Comparison of ENCODE assay signal across 7 mouse cellular contexts in genomic region chr14:21824938-21825337, GRCm38 (mm10). TPM values are rescaled to one million over a fixed set of nuclear protein-coding genes. Genes with fewer than 3 reads are reported as not detected.
DNase-seq lines count a peak whose midpoint lies in the region; ATAC-seq and TF ChIP-seq lines count a peak whose summit lies in the region.

Gene Vdac2, plus strand, starts transcription at chr14:21825238.

- WGBS in thymus, adult 2 months: 100% methylated on average over 2 of the region's 2 CpGs
- WGBS in limb, embryonic 14.5 days: 88% methylated on average over 2 of the region's 2 CpGs
- 89% methylated on average over 2 of the region's 2 CpGs for WGBS in stomach, embryonic 14.5 days

- no peak within 1 kb of the TSS for H3K9ac ChIP-seq in limb, embryonic 14.5 days (ENCODE audit: low read depth, low read length, severe bottlenecking)
- no peak within 1 kb of the TSS for H3K9ac ChIP-seq in stomach, embryonic 14.5 days (replicated peaks; ENCODE audit: low read depth, low read length)

- no peaks in the 10 kb centered on the region for H3K9me3 ChIP-seq in limb, embryonic 14.5 days (ENCODE audit: control insufficient read depth, low read length)
- H3K9me3 ChIP-seq in stomach, embryonic 14.5 days (ENCODE audit: control insufficient read depth, low read depth, low read length): no peaks in the 10 kb centered on the region

- no peaks in the 10 kb centered on the region for H3K27me3 ChIP-seq in thymus, adult 2 months (ENCODE audit: control insufficient read depth, insufficient read depth, low read length)
- no peaks in the 10 kb centered on the region for H3K27me3 ChIP-seq in limb, embryonic 14.5 days (ENCODE audit: control insufficient read depth, insufficient read depth, low read length)
- no peaks in the 10 kb centered on the region for H3K27me3 ChIP-seq in stomach, embryonic 14.5 days (ENCODE audit: control insufficient read depth, insufficient read depth, low read length)

- TF ChIP-seq CTCF in thymus, adult 2 months (IDR thresholded peaks at IDR 0.05; ENCODE audit: borderline replicate concordance, control insufficient read depth, extremely low read depth, insufficient read depth, low read length, poor library complexity): no peak

- TF ChIP-seq POLR2A in thymus, adult 2 months (IDR thresholded peaks at IDR 0.05; ENCODE audit: control insufficient read depth, extremely low read depth, insufficient read depth, low read length, poor library complexity): no peak
- no peak for TF ChIP-seq POLR2A in limb, embryonic 14.5 days (IDR thresholded peaks at IDR 0.05; ENCODE audit: borderline replicate concordance, extremely low read depth, insufficient read depth, insufficient read length)

- no peak for DNase-seq in thymus, adult 2 months
- no peak for DNase-seq in thymus, postnatal 36 days
- DNase-seq in heart, postnatal 36 days: no peak
- no peak for DNase-seq in limb, embryonic 14.5 days (ENCODE audit: low spot score)
- no peak for DNase-seq in cerebellum, postnatal 4 days (ENCODE audit: low spot score in 2 of 2)

- ATAC-seq in erythroid progenitor cell, adult 5-6 weeks (replicated peaks; ENCODE audit: low FRiP score, poor library complexity, severe bottlenecking): no peak
- no peak for ATAC-seq in limb, embryonic 14.5 days (ENCODE audit: low FRiP score, low read depth)
- ATAC-seq in stomach, embryonic 14.5 days (ENCODE audit: insufficient number of reproducible peaks, insufficient read depth, low FRiP score, low read depth): no peak

- no peak within 1 kb of the TSS for H3K27ac ChIP-seq in thymus, adult 2 months (ENCODE audit: control insufficient read depth, insufficient read depth, low read length)
- no peak within 1 kb of the TSS for H3K27ac ChIP-seq in limb, embryonic 14.5 days (replicated peaks; ENCODE audit: low read depth, low read length)
- no peak within 1 kb of the TSS for H3K27ac ChIP-seq in stomach, embryonic 14.5 days (ENCODE audit: low read length)

- 0 out of 2 replicates have a peak, but pooled peaks cover 3% of the 10 kb centered on the region for H3K4me1 ChIP-seq in thymus, adult 2 months (replicated peaks; ENCODE audit: control insufficient read depth, insufficient read depth, low read length)
- peaks cover 6% of the 10 kb centered on the region; the same call in 1 of the 2 replicates for H3K4me1 ChIP-seq in limb, embryonic 14.5 days (ENCODE audit: control insufficient read depth, insufficient read depth, low read length)
- H3K4me1 ChIP-seq in stomach, embryonic 14.5 days (ENCODE audit: control insufficient read depth, insufficient read depth, low read length): peaks cover 6% of the 10 kb centered on the region

- intact Hi-C loops in heart, postnatal 36 days (cut with DNase I): no loop called here

- H3K36me3 ChIP-seq in thymus, adult 2 months (ENCODE audit: control insufficient read depth, insufficient read depth, low read length): no peaks in the 10 kb centered on the region
- H3K36me3 ChIP-seq in limb, embryonic 14.5 days (ENCODE audit: control insufficient read depth, insufficient read depth, low read length): no peaks in the 10 kb centered on the region
- H3K36me3 ChIP-seq in stomach, embryonic 14.5 days (ENCODE audit: control insufficient read depth, insufficient read depth, low read length): no peaks in the 10 kb centered on the region

- no peak within 1 kb of the TSS for H3K4me3 ChIP-seq in thymus, adult 2 months (ENCODE audit: control insufficient read depth, insufficient read depth, low read length)
- H3K4me3 ChIP-seq in limb, embryonic 14.5 days (replicated peaks; ENCODE audit: low read length): no peak within 1 kb of the TSS
- no peak within 1 kb of the TSS for H3K4me3 ChIP-seq in stomach, embryonic 14.5 days (ENCODE audit: low read depth, low read length)

- H3K4me2 ChIP-seq in limb, embryonic 14.5 days (replicated peaks; ENCODE audit: low read depth, low read length, severe bottlenecking): no peak within 1 kb of the TSS
- no peak within 1 kb of the TSS for H3K4me2 ChIP-seq in stomach, embryonic 14.5 days (replicated peaks; ENCODE audit: low read depth, low read length)

RNA-seq across cellular contexts. Expression of gene Vdac2, which starts in this region (rescaled TPM):
- polyA plus RNA-seq in thymus, adult 2 months (2012; rRNA removed): 109 and 118 TPM in 2 replicates
- 122 and 138 TPM in 2 replicates for total RNA-seq in erythroid progenitor cell, adult 5-6 weeks (2015; ENCODE audit: low replicate concordance)
- total RNA-seq in erythroid progenitor cell, adult 5-6 weeks (2017; ENCODE audit: low replicate concordance): 83.9 and 105 TPM in 2 replicates
- total RNA-seq in heart, postnatal 36 days (2021): 100 to 1,000 TPM; 491 to 519 TPM
- 146 and 150 TPM in 2 replicates for polyA plus RNA-seq in limb, embryonic 14.5 days (2012; rRNA removed)
- 215 and 226 TPM in 2 replicates for polyA plus RNA-seq in limb, embryonic 14.5 days (2014; fragmentation: Nextera tagmentation; extraction: Ambion mirVana)
- 271 and 278 TPM in 2 replicates for polyA plus RNA-seq in stomach, embryonic 14.5 days (2014; fragmentation: Nextera tagmentation; extraction: Ambion mirVana)
